Mouse (Mus musculus) mouse embryonic stem cell (cell line): Measurements from ENCODE around the gene Apol9b.

ENCODE experiments used
- in situ Hi-C, 2 experiments: fragments of 300-500 bp; cut with MboI; formaldehyde crosslinking; loops; 1 replicate in 1 of 2; 3 replicates in 1 of 2; pipeline ENCODE4 v1.14.3; 2019 to 2020; ENCODE audit warnings: low sequenced_read_pairs in 2 of 2, low pct_unique_long_range_greater_than_20kb in 1 of 2, mixed read lengths in 1 of 2; ENCODE audit not compliant: unreplicated experiment in 1 of 2

The Apol9b gene

DNA sequence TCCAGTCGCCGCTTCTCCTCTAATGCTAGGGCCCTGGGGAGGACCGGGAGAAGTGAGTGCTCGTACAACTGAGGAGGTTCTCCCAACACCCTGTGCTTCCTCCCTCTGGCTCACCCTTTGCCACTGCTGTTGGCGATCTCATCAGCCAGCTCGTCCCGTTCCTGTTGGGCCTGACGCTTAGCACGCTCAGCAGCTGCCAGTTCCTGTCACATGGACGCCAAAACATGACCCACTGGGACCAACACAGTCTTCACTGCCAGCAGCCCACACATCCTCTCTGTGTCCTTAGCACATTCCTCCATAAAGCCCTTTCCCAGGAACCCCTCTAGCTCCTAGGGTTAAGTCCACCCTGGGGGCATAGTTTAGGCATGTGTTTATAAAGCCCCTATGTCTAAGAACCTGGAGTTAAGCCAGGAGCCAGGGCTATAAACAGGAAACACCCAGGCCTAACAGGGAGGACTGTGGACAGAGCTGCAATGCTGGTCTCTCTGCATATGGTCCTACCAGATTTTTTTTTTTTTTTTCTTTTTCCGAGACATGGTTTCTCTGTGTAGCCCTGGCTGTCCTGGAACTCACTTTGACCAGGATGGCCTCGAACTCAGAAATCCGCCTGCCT lies 35.7 kb downstream of the Apol9b start:
- in situ Hi-C loops = no loop called here

DNA sequence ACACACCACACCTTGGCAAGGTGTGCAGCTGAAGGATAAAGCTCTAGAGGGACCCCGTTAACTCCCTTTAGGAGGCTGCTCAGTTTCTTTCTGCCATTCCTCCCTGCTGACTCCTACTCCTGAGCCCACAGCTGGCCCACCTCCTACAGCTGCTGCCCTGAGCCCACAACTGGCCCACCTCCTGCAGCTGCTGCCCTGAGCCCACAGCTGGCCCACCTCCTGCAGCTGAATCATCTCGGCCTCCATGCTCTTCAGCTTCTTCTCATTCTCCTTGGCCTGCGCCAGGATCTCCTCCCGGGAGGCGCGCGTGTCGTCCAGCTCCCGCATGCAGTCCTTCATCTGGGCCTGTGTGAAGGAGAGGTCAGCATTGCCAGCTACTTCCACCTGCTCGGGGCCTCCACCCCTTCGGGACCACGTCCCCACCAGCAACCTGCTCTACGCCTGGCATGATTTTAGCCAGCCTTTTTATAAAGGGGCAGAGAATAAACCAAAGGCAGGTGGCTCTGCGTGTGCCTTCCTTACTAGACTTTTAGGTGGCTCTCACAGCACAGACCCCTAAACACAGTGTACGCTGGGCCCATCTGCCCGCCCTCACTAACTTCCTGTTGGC lies 36.8 kb downstream of the Apol9b start:
- in situ Hi-C loops = no loop called here

DNA sequence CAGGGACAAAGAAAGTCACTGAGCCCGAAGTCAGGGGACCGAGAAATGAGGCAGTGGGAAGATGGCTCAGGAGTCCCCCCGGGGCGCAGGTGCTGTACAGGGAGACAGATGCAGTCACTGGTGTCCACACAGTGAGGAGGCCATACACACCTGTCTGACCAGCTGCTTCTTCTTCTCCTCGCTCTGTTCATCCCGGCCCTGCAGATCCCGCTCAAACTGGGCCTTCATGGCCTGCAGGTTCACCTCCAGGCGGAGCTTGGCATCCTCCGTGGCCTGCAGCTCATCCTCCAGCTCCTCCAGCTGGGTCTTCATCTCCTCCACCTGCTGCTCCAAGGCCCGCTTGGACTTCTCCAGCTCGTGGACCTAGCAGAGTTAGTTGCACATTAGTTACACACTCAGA lies 38.1 kb downstream of the Apol9b start:
- in situ Hi-C loops = no loop called here

DNA sequence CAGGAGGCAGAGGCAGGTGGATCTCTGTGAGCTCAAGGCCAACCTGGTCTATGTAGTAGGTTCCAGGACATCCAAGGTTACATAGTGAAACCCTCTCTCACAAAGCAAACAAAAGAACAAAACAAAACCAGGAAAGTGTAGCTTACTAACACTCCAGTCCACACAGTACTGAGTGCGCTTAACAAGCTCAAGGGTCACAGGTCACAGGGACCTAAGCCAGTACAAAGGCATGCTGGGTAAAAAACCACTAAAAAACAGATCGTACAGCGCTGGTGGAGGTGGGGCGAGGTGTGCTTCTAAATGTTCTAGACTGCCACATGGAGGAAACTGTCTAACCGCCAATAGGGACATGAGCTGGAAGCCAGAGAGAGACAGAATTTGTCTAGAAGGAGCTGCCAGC lies 41.5 kb downstream of the Apol9b start:
- in situ Hi-C loops = loop anchor here (5.0 kb wide), 1 partner anchor 147 kb away; no protein-coding TSS in a partner anchor

DNA sequence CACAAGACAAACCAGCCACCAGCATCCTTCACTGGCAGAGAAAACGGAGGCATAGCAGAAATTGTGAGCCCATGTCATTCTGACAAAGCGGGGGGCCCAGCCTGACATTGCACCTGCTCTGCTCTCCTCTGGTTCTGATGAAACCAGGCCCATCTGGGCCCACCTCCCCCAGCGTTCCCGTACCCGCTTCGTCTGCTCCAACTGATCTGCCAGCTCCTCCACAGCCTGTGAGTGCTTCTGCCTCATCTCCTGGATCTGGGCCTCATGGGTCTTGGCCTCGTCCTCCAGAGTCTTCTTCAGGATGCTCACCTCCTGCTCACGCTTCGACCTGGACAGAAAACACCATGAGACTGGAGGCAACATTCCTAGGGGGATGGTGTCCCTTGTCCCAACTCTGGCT lies 42.1 kb downstream of the Apol9b start:
- in situ Hi-C loops = loop anchor here (5.0 kb wide), 1 partner anchor 146 kb away; no protein-coding TSS in a partner anchor

DNA sequence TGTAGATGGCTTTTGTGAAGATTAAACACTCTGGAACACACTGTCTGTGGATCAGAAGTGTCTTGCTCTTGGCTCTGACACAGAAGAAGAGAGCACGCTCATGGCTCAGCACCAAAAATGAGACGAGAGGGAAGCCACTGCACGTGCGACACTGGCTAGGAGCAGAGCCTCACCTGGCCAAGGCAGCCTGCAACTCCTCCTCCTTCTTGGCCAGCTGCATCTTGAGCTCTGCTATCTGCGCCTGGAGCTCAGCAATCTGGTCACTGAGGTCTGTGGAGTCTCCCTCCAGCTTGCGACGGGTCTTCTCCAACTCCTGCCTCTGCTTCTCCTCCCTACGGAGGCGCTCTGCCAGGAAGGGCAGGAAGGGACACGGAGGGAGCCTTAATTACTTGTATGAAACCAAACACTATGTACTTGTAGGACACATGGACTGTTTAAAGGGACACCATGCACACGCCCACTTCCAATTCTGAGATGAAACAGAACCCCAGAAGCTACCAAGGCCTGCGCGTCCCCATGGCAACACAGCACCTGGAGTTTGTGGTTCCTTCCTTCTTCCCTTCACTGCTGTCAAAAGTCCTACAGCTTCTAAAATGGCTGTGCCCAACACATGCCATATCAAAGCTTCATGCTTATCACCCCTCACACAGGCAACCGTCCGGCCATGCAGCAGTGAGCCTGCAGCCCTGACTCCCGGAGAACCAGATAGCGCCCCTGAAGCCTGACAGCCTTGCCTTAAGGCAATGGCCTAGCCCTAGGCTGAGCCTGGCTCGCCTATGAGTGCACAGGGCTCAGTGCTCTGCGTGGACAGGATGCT lies 44.5 kb downstream of the Apol9b start:
- in situ Hi-C loops = loop anchor here (5.0 kb wide), 1 partner anchor 144 kb away; no protein-coding TSS in a partner anchor

DNA sequence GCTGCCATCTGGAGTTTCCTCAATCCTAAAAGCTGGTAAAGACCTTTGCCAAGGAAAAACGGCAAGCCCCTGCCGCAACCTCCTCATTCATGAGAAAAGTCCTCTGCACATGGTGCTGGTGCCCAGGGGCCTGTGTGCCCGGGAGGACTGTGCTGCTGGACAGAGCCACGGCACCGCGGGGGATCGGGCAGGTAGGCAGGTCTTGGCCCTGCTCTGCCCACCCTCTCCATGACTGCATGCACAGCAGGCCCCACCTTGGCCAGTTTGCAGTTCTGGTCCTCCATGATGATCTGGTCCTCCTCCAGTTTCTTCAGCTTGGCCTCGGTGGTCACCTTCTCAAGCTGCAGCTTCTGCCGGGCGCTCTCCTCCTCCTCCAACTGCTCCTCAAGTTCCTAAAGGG lies 45.5 kb downstream of the Apol9b start:
- in situ Hi-C loops = loop anchor here (5.0 kb wide), 1 partner anchor 143 kb away; no protein-coding TSS in a partner anchor

DNA sequence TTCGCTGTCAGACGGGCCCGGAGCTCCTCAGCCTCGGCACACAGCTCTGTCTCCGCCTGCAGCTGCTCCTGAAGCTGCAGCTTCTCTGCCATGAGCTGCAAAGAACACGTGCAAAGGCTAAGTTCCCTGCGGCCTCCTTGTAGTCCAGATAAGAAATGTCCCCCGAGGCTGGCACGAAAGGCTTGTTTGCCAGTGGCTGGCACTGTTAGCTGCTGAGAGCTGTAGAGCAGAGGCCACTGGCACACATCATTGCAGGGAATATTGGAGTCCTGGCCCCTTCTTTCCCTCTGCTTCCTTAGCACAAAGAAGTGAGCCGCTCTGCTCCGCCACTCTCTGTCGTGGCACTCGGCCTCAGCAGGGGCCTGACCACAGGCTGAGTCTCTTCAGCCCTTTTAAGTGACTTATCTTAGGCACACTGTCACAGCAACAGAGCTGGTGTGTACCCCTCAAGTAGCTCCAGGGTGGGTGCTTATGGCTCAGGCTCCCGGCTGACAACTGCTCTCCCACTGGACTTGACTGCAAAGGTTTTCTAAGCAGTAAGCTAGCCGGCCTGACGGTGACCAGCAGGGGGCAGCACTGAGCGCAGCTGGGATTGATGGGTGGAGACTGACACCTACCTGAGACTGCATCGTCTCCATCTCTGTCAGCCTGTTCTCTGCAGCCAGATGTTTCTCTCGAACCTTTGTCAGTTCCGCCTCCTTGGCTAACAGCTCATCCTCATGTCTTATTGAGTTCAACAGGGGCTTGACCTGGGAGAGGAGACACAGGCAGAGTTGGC lies 46.5 kb downstream of the Apol9b start:
- in situ Hi-C loops = no loop called here

DNA sequence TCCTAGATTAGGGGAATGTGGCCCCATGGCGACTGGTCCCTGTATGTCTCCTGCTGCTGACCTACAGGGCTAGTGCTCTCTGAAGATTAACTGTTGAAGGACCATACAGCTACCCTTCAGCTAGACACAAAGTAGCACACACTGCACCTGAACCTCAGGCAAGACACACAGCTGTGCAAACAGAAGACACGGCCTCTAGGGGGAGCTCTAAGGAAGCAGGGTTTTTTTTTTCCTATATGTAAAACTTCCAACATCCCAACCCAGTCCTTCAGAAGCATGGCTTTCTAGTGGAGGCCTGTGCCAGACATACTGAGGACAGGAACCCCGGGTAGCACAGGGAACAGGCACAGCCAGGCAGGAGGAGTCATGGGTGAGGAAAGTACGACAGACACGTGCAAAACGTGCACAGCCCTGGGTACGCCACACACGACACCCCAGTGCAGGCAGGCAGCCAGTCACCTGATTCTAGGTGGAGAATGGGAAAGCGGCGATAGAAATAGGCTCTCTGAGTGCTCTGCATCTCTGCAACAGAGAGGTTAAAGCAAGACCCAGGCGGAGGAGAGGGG lies 53.7 kb downstream of the Apol9b start:
- in situ Hi-C loops = no loop called here

DNA sequence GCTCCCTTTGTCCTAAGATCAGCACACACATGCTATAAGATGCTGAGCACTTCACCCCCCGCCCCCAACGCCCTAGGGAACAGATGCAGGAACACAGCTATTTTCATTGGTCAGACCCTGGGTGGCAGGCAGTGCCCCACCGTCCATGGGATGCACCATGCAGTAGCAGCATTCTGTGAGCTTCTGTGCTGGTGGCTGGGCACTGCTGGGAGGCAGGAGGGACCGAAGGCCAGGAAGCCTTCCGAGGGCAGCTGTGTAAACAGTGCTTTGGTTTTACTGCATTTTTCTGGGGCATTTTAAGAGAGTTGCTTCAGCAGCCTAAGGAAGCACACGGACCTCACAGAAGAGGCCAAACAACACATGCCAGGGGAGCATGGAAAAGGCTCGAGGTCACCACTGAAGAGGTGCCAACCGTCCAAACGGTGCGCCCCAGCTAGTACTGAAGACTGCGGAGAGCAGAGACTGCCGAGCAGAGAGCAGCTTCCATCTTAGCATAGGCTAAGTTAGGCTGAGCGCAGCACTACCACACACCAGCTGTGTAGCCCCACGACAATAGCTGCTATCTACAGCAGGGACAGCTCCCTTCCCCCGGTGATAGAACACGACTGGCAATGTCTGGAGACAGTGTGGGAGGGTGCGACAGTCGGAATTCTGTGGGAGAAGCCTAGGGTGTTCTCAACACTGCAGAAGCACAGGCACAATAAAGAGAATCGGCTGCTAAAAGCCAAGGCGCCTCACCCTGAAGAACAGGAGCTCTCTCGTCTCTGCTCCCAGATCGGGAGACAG lies 55.4 kb downstream of the Apol9b start:
- in situ Hi-C loops = no loop called here

DNA sequence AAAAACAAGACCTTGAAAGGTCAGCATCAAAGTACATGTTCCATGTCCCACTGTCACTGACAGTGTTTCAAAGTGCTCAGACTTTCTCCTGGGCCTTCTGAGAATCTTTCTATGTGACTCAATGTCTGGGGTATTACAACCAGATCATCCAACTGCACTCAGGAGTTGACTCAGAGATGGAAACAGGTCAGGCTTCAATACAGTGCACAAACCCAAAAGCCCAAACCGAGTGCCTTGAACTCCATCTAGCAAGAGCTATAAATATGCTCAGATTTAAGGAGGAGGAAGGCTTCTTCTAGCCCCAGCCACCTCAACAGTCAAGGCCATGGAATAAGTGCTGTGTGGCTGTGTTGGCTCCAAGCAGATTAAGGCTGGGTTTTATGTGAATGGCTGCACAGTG lies 57.0 kb downstream of the Apol9b start:
- in situ Hi-C loops = no loop called here
